Mouse (Mus musculus) bone marrow macrophage, adult 2 months (primary cell): ENCODE data around the gene Hist2h2ac.

Experiments
- CTCF ChIP-seq: IDR thresholded peaks from 2 replicates; pipeline ENCODE4 v1.5.1; 2012; ENCODE audit warnings: low read depth, mild to moderate bottlenecking, low read length, moderate library complexity
- POLR2A ChIP-seq: IDR thresholded peaks from 2 replicates; pipeline ENCODE4 v1.6.1; 2012; ENCODE audit warnings: mild to moderate bottlenecking, low read depth, low read length, borderline replicate concordance

DNA sequence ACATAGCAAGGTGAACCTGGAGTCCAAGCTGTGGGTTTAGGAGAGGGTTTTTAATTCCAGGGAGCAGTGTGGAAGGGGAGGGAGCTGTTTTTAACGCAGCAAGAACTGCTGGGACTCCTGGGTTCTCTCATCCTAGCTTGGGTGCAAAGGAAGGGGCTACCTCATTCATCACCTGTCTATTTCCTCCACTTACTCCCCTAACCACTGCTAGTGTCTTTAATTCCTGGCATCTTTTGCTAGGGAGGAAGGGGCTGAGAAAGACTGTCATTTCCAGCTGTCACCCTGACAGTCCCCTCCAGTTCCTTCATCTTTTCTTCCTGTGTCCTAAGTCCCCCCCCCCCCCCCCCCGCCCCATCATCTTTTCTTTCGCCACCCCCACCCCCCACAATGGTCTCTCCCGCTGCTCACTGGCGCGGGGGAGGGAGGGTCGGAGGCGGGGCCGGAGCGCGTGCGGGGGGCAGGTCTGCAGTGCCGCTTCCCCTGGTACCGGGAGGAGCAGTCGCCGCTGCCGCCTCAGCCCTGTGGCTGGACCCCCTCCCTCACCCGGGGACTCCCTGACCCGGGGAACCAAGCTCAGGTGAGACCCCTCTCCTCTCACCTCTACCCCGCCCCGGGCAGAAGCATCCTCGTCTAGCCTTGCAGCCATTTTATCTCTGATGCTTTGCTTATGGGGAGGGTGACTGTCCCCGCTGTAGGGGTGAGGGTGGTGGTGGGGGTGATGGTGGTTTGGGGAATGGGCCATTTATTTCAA is 39.8 kb downstream of the Hist2h2ac start, which contains the start of gene Sv2a:
- TF ChIP-seq CTCF (no peak), POLR2A (no peak)
